Comparison of ENCODE assay signal across 8 mouse cellular contexts in genomic region chr7:132931560-132932351, GRCm38 (mm10). TPM values are rescaled to one million over a fixed set of nuclear protein-coding genes. Genes with fewer than 3 reads are reported as not detected.
DNase-seq lines count a peak whose midpoint lies in the region; ATAC-seq and TF ChIP-seq lines count a peak whose summit lies in the region.

No protein-coding gene starts in this region.

- H3K36me3 ChIP-seq in embryonic facial prominence, embryonic 12.5 days, result no peaks in the 10 kb centered on the region
- H3K36me3 ChIP-seq in intestine, postnatal 0 days (ENCODE audit: control insufficient read depth, insufficient read depth), result no peaks in the 10 kb centered on the region
- no peaks in the 10 kb centered on the region for H3K36me3 ChIP-seq in liver, embryonic 11.5 days (ENCODE audit: control insufficient read depth, insufficient read depth, low read length)

- no peak for TF ChIP-seq CTCF in intestine, postnatal 0 days (IDR thresholded peaks at IDR 0.05; ENCODE audit: low read depth)

- under 1% methylated on average over 55 of the region's 55 CpGs for WGBS in embryonic facial prominence, embryonic 12.5 days
- under 1% methylated on average over 31 of the region's 55 CpGs for WGBS in intestine, postnatal 0 days
- WGBS in liver, embryonic 11.5 days, result under 1% methylated on average over 54 of the region's 55 CpGs

- peak; percentile 11; the same call in 1 of the 2 replicates for ATAC-seq in embryonic facial prominence, embryonic 12.5 days (ENCODE audit: insufficient number of reproducible peaks, insufficient read depth, low FRiP score, low TSS enrichment)
- peak; percentile 30; the same call in 1 of the 2 replicates for ATAC-seq in intestine, postnatal 0 days
- ATAC-seq in liver, embryonic 11.5 days (replicated peaks; ENCODE audit: low FRiP score), result peak; percentile 17; the same call in 1 of the 2 replicates

- H3K9ac ChIP-seq in embryonic facial prominence, embryonic 12.5 days, result peak overlapping the region; percentile 96
- H3K9ac ChIP-seq in intestine, postnatal 0 days (ENCODE audit: low read depth, low read length), result peak overlapping the region; percentile 97
- H3K9ac ChIP-seq in liver, embryonic 11.5 days (ENCODE audit: low read depth, low read length), result peak overlapping the region; percentile 97

- H3K4me3 ChIP-seq in embryonic facial prominence, embryonic 12.5 days, result peak overlapping the region; percentile 92
- H3K4me3 ChIP-seq in intestine, postnatal 0 days (ENCODE audit: low read depth, low read length), result peak overlapping the region; percentile 97
- peak overlapping the region; percentile 98 for H3K4me3 ChIP-seq in liver, embryonic 11.5 days (ENCODE audit: low read depth, low read length)

- H3K27me3 ChIP-seq in embryonic facial prominence, embryonic 12.5 days, result no peaks in the 10 kb centered on the region
- no peaks in the 10 kb centered on the region for H3K27me3 ChIP-seq in intestine, postnatal 0 days (replicated peaks; ENCODE audit: control insufficient read depth, insufficient read depth, low read length)
- no peaks in the 10 kb centered on the region for H3K27me3 ChIP-seq in liver, embryonic 11.5 days (replicated peaks; ENCODE audit: control insufficient read depth, insufficient read depth, low read length)

- H3K27ac ChIP-seq in embryonic facial prominence, embryonic 12.5 days, result peak overlapping the region; percentile 98
- peak overlapping the region; percentile 98 for H3K27ac ChIP-seq in intestine, postnatal 0 days (ENCODE audit: low read depth, low read length)
- peak overlapping the region; percentile 99 for H3K27ac ChIP-seq in liver, embryonic 11.5 days (ENCODE audit: low read depth, low read length)

- H3K4me1 ChIP-seq in embryonic facial prominence, embryonic 12.5 days, result peaks cover 8% of the 10 kb centered on the region
- H3K4me1 ChIP-seq in intestine, postnatal 0 days (replicated peaks; ENCODE audit: control insufficient read depth, insufficient read depth, low read length), result no peaks in the 10 kb centered on the region
- H3K4me1 ChIP-seq in liver, embryonic 11.5 days (replicated peaks; ENCODE audit: control insufficient read depth, insufficient read depth, low read length), result peaks cover 7% of the 10 kb centered on the region

- peak overlapping the region; percentile 65 for H3K4me2 ChIP-seq in embryonic facial prominence, embryonic 12.5 days (replicated peaks)
- peak overlapping the region; percentile 77 for H3K4me2 ChIP-seq in intestine, postnatal 0 days (replicated peaks; ENCODE audit: low read depth)
- peak overlapping the region; percentile 83 for H3K4me2 ChIP-seq in liver, embryonic 11.5 days

- no peaks in the 10 kb centered on the region for H3K9me3 ChIP-seq in embryonic facial prominence, embryonic 12.5 days
- H3K9me3 ChIP-seq in intestine, postnatal 0 days (ENCODE audit: control insufficient read depth), result no peaks in the 10 kb centered on the region
- H3K9me3 ChIP-seq in liver, embryonic 11.5 days (ENCODE audit: control insufficient read depth, low read length), result no peaks in the 10 kb centered on the region

- peak; percentile 57 for DNase-seq in 3T3-L1 (ENCODE audit: low read depth, low spot score)
- peak; percentile 72 to 88 for DNase-seq in adrenal gland, adult (ENCODE audit: inconsistent age in 2 of 2, low spot score in 1 of 2)
- peak; percentile 97 for DNase-seq in heart, adult 11 months
- DNase-seq in liver, embryonic 11.5 days (ENCODE audit: low spot score), result peak; percentile 64
- DNase-seq in monocyte, adult 2 months (ENCODE audit: low read depth in 1 of 2, low spot score in 2 of 2), result peak; percentile 4 to 30
- DNase-seq in spleen, postnatal 36 days (ENCODE audit: low spot score in 2 of 2), result peak; percentile 3 to 26

RNA-seq across cellular contexts. Expression of gene Zranb1, which starts 0.8 kb away (rescaled TPM):
- polyA plus RNA-seq in embryonic facial prominence, embryonic 12.5 days (2016; fragmentation: Nextera tagmentation; extraction: Ambion mirVana), result 16.0 and 18.5 TPM in 2 replicates
- polyA plus RNA-seq in intestine, postnatal 0 days (2015; fragmentation: Nextera tagmentation; extraction: Ambion mirVana), result 8.7 and 9.8 TPM in 2 replicates
- polyA plus RNA-seq in liver, embryonic 11.5 days (2014; fragmentation: Nextera tagmentation; extraction: Ambion mirVana), result 9.6 and 10.9 TPM in 2 replicates

Comparison
In these comparisons a context has a peak if more than half of its experiments do, and no peak if none do; other contexts are left out.
1. Peak in every context shown above with its lines: DNase-seq, ATAC-seq, H3K4me3 ChIP-seq and H3K27ac ChIP-seq.
2. DNase-seq: peak in every context shown above with its lines; median percentile 97 in heart, adult 11 months; 80 in adrenal gland, adult; 64 in liver, embryonic 11.5 days; 57 in 3T3-L1; 17 in monocyte, adult 2 months; 14 in spleen, postnatal 36 days.